Mouse (Mus musculus): ENCODE measurements around the gene Agtrap.

The Agtrap gene

DNA sequence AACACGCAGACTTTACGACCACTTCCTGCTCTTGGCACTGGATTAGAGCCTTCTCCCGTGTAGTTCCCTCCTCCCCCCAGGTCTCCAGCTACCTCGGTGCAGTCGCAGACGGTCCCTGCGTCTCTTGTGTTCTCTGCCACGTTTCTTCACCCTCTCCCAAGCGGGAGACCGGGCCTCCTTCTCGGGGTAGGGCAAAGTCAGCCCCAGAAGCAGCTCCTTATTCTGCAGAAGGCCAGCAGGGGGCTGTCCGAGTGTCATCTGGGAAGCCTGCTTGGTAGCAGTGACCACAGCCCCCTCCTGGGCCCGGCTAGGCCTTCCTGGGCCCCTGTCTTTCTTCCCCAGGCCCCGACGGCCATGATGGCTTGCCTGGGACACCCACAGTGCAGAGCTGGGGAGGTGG is 27.6 kb upstream of the Agtrap start:
- POLR2A ChIA-PET, result interaction anchor here in 3 of 4 experiments (0.6 to 2.7 kb wide), 22 partner anchors 15 to 172 kb away, joined by 3 to 15 read pairs (median 4); partner anchors contain the start of genes Fbxo2 (in 2 of the 3), Fbxo44 (in 2 of the 3), Disp3 (in 1 of the 3) and Nppb (in 1 of the 3)
- CTCF ChIA-PET, result interaction anchor here (0.5 to 6.6 kb wide), 103 partner anchors 7 to 489 kb away, joined by 3 to 192 read pairs (median 5); partner anchors contain the start of genes Disp3 (in 4 of the 4), Fbxo2 (in 4 of the 4), Fbxo6 (in 4 of the 4) and Fbxo44 (in 3 of the 4)

DNA sequence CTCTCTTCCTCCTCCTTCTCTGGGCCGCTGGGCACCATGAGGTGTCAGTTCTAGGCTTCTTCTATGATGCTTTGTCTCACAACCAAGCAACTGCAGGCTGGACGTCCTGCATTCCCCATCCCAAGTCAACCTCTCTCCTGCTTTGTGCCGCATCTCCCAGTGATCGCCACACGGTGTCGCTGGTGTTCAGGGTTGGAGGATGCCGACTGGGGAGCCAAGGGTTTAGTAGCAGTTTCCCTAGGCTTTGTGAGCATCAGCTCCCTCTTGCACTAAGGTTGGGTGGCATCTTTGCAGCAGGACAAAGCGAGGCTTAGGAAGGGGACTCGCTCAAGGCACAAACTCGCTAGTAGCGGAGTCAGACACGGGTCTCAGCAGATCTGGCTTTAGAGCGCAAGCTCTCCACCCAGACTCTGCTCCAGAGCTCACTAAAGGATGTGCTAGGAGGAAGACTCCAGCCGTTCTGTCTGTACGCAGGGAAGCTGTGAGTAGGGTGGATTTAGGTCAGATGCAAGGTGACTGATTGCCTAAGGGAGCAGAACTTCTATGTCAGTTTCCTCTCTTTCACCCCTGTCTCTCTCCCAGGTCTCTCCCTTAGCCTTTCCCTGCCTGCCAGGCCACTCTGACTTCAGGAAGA is 27.0 kb upstream of the Agtrap start:
- ChIA-PET POLR2A (interaction anchor here in 3 of 4 experiments (0.6 to 2.7 kb wide), 23 partner anchors 15 to 173 kb away, joined by 3 to 15 read pairs (median 4); partner anchors contain the start of genes Fbxo2 (in 2 of the 3), Fbxo44 (in 2 of the 3), Disp3 (in 1 of the 3) and Nppb (in 1 of the 3)), CTCF (interaction anchor here (0.5 to 6.6 kb wide), 96 partner anchors 7 to 489 kb away, joined by 3 to 192 read pairs (median 5); partner anchors contain the start of genes Disp3 (in 4 of the 4), Fbxo2 (in 4 of the 4), Fbxo6 (in 4 of the 4) and Fbxo44 (in 3 of the 4))

DNA sequence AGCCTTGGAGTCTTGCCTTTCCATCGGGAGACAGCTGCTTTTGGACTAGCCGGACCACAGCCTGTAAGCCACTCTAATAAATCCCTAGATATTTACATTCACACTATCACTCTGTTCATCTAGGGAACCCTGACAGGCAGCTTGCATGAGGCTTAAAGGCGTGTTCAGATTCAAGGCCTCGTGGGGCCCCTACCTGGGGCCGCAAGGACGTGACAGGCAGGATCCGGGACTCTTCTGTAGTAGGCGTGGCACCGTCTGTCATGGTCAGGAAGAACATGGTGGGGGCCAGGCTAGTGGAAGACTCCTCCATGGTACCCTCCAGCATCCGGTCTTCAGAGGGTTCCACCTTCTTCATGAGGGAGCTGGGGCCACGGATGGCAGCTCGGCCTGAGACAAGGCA is 24.7 kb upstream of the Agtrap start:
- ChIA-PET POLR2A (interaction anchor here in 1 of 4 experiments (0.7 kb wide), 1 partner anchor 10 kb away, joined by 3 read pairs; no protein-coding TSS in a partner anchor), CTCF (interaction anchor here in 3 of 4 experiments (0.7 to 1.4 kb wide), 5 partner anchors 14 to 356 kb away, joined by 3 to 4 read pairs (median 3); no protein-coding TSS in a partner anchor)

DNA sequence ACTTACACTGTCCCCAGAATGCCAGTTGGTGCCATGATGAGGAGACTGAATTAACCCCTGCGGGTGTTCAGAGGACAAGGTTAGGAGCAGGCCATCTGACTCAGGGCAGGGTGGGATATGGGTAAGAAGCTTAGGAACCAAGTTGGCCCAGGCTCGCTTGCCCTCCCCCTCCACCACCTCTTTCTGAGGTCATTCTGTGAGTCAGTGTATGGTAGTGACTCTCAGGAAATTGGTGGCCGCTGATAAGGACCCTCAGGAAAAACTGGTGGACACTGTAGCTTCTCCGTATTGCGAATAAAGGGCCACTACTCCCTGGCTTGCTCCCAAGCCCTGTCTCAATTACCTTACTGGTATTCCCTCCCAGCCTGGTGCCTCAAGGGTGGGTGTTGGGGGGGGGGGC is 21.4 kb upstream of the Agtrap start:
- ChIA-PET CTCF (interaction anchor here in 2 of 4 experiments (0.6 to 3.2 kb wide), 2 partner anchors 8 to 9 kb away, joined by 4 to 19 read pairs; no protein-coding TSS in a partner anchor), POLR2A (interaction anchor here in 3 of 4 experiments (0.6 to 3.1 kb wide), 8 partner anchors 9 to 179 kb away, joined by 3 to 17 read pairs (median 4); partner anchors contain the start of gene Disp3 (in 1 of the 3))

DNA sequence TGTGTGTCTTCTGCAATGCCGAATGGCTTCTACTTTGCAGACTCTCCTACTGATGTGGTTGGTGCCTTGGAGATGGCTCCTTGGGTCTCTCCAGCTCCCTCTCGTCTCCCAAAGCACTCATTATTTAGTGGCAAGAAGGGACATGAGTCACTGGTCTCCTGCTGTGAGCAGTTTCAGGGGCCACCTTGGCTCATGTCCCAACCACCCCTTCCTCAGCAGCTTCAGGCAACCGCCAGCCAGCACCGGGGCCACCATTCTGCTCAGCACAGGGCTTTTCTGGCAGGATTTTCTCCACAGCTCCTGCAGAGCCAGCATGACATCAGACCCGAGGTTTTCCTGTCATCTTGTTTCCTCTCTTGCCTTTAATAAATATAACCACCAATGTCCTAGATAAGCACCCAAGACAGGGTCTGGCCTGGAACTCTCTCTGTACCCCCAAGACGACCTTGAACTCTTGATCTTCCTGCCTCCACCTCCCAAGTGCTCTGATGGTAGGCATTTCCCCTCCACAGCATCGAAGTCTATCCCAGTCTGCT is 20.8 kb upstream of the Agtrap start:
- ChIA-PET POLR2A (interaction anchor here in 3 of 4 experiments (0.6 to 3.1 kb wide), 19 partner anchors 9 to 179 kb away, joined by 3 to 17 read pairs (median 4); partner anchors contain the start of genes Disp3 (in 1 of the 3) and Fbxo6 (in 1 of the 3)), CTCF (interaction anchor here in 2 of 4 experiments (1.0 to 3.2 kb wide), 7 partner anchors 8 to 55 kb away, joined by 3 to 19 read pairs (median 3); partner anchors contain the start of genes Agtrap (in 1 of the 2) and Fbxo6 (in 1 of the 2))

DNA sequence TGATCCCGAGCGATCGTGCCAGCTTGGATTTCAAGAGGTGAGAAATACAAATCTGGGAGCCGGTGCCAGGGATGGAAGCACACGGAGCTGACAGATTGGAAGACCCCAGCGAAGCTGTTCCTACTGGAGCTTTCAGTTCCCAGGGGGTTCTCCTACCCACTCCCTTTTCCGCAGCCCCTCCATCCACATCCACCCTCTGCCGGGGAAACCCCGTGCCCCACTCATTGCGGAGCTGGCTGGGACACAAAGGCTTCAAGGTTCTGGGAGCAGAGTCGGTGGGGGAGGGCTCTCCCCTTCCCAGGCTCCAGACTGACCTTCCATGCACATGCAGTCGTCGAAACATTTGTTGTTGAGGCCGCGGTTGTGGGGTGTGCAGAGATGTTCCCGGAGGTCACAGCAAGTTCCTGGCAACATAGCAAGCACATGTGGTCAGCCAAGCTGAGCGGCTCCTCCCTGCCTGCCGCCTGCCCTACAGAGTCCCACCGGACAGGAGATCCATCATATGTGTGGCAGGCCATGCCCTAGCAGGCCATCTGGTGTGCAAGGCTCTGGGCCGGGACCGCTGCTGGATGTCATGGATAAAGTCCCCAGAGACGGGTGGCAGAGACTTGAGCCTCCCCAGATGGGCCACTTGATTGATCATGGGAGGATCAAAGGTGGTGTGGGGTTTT is 19.9 kb upstream of the Agtrap start:
- POLR2A ChIA-PET, result interaction anchor here (0.6 to 3.1 kb wide), 23 partner anchors 8 to 91 kb away, joined by 3 to 17 read pairs (median 3); partner anchors contain the start of genes Draxin (in 1 of the 4), Fbxo6 (in 1 of the 4) and Mad2l2 (in 1 of the 4)
- CTCF ChIA-PET, result interaction anchor here in 3 of 4 experiments (0.6 to 3.2 kb wide), 13 partner anchors 8 to 142 kb away, joined by 3 to 19 read pairs (median 3); partner anchors contain the start of genes Agtrap (in 1 of the 3) and Fbxo6 (in 1 of the 3)

DNA sequence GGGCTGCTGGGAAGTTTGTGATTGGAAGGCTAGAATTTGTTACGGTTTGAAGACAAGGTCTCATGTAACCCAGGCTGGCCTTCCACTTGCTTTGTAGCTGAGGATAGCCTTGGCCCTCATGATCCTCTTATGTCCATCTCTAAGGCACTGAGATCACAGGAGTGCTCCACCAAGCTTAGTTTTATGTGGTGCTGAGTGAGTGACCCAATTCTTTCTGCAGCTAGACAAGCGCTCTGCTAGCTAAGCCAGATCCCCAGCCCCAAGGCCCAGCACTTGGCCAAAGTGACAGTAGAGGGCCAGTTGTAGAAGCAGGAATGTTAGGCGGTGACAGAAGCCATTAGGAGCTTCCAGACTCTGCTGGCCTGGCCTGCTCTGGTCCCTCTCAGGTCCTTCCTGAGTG is 16.3 kb upstream of the Agtrap start:
- POLR2A ChIA-PET, result interaction anchor here in 2 of 4 experiments (0.7 to 1.8 kb wide), 9 partner anchors 9 to 116 kb away, joined by 3 to 5 read pairs (median 3); partner anchors contain the start of gene Fbxo6 (in 1 of the 2)
- CTCF ChIA-PET, result interaction anchor here (0.6 to 2.3 kb wide), 10 partner anchors 9 to 146 kb away, joined by 3 to 12 read pairs (median 4); no protein-coding TSS in a partner anchor

DNA sequence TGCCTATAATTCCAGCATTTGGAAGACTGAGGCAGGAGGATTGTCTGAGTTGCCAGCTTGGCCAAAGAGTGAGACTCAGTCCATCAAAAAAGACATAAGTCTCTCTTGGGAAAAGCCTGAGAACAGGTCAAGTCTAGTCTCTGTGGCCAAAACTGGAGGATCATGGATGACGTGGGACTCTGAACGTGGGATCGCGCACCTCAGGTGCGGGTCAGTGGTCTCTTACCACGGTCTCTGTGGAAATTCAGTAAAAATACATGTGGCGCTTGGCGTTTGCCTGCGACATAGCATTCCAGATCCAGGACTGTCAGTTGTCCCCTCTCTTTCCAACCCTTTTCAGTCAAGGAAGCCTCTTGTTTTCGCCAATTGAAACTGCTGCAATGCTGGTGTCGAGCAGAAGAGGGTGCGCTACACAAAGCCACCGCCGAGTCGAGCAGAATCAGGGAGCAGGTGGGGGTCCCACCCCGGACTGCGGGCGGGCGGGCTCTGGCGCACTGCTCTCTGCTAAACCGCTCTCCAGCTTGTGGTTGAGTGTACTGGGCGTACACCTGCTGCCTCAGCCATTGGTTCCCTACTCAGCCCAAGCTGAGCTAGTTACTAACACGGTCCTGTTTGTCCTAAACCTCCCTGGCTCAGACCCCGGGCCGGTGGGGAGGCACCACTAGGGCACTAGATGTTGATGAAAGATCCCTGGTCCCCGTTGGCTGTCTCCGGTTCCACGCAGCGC is 14.1 kb upstream of the Agtrap start:
- POLR2A ChIA-PET, result interaction anchor here in 2 of 4 experiments (0.6 to 4.2 kb wide), 8 partner anchors 13 to 50 kb away, joined by 3 to 26 read pairs (median 4); partner anchors contain the start of genes Agtrap (in 1 of the 2) and Fbxo6 (in 1 of the 2)
- CTCF ChIA-PET, result interaction anchor here in 3 of 4 experiments (0.6 to 2.0 kb wide), 12 partner anchors 8 to 186 kb away, joined by 3 to 17 read pairs (median 4); partner anchors contain the start of genes Agtrap (in 1 of the 3) and Disp3 (in 1 of the 3)

DNA sequence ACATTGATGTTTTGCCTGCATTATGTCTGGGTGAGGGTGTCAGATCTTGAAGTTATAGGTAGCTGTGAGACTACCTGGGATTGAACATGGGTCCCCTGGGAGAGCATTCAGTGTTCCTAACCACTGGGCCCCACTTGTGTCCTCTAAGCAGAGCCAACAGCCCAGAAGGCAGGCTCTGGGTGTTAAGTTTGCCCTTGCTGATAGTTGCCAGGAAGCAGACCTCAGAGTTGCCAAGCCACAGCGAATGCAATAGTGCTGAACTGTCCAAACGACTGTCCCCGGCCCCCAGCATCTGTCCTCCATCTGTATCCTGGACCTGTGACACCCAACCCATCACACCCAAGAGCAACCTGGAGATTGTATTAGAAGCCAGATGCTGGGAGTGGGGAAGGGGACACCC is 10.8 kb upstream of the Agtrap start:
- ChIA-PET CTCF (interaction anchor here in 2 of 4 experiments (1.5 to 1.9 kb wide), 2 partner anchors 18 to 71 kb away, joined by 6 read pairs; no protein-coding TSS in a partner anchor), POLR2A (interaction anchor here in 2 of 4 experiments (0.6 to 1.8 kb wide), 4 partner anchors 9 to 162 kb away, joined by 3 to 6 read pairs (median 4); partner anchors contain the start of gene Plod1 (in 1 of the 2))

DNA sequence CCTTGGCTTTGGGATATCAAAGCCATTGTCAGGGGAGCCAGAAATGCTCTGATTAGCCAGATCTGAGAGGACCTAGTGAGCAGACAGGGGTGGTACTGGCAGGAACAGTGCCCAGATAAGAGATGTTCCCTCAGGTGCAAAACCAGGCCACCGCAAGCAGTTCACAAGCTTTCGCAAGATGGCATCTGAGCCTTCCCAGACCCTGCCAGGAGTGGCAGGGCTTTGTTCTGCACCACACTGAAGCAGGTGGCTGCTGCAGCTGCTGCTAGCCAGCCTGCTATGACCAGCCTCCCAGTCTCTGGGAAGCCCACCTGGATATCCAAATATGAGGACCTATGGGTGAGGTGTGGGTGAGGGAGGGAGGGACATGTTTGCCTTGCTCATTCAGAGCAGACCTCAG is 10.1 kb upstream of the Agtrap start:
- ChIA-PET POLR2A (interaction anchor here in 2 of 4 experiments (1.0 to 2.3 kb wide), 4 partner anchors 10 to 161 kb away, joined by 3 to 9 read pairs (median 6); partner anchors contain the start of genes Agtrap (in 1 of the 2) and Plod1 (in 1 of the 2)), CTCF (interaction anchor here in 1 of 4 experiments (0.6 kb wide), 1 partner anchor 15 kb away, joined by 3 read pairs; no protein-coding TSS in a partner anchor)

DNA sequence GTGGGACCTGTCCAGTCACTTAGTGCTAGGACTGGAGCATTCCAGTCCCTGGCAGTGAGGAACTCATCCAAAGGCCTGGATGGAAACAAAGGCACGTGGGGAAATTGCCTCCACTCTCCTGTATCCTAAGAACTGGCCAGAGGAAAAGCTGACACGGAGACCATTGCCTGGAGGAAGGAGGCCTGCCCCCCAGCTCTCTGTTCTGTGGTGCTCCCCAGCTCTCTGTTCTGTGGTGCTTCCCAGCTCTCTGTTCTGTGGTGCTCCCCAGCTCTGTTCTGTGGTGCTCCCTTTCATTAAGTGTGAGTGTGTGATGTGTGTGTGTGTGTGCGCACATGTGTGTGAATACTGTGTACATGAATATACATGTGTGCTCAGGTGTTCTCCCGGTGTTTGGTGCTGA is 7.2 kb upstream of the Agtrap start:
- ChIA-PET POLR2A (interaction anchor here in 3 of 4 experiments (1.0 to 2.7 kb wide), 13 partner anchors 8 to 69 kb away, joined by 3 to 35 read pairs (median 4); partner anchors contain the start of genes Clcn6 (in 1 of the 3), Fbxo2 (in 1 of the 3), Fbxo44 (in 1 of the 3) and Mthfr (in 1 of the 3)), CTCF (interaction anchor here (0.6 to 4.4 kb wide), 21 partner anchors 9 to 227 kb away, joined by 3 to 23 read pairs (median 4); partner anchors contain the start of genes Clcn6 (in 1 of the 4), Fbxo6 (in 1 of the 4) and Mthfr (in 1 of the 4))

DNA sequence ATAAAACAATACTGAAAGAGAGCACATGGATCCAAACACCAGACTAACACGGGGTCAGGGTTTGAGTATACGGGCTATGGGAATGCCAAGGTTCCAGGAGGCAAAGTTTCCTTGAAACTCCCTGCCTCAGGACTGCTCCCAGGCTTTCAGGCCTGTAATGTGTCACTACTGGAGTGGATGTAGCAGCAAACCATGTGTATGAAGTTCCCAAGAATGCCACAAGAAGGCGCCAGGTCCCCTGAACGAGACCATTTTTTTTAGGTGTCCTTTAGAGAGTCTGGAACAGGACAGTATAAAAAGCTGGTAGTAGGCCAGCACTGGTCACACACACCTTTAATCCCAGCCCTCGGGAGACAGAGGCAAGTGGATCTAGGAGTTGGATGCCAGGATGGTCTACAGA is 6.3 kb upstream of the Agtrap start:
- CTCF ChIA-PET, result interaction anchor here (0.5 to 4.4 kb wide), 20 partner anchors 8 to 140 kb away, joined by 3 to 23 read pairs (median 4); partner anchors contain the start of genes Clcn6 (in 1 of the 4), Fbxo6 (in 1 of the 4), Mthfr (in 1 of the 4) and Nppb (in 1 of the 4)
- POLR2A ChIA-PET, result interaction anchor here (0.6 to 3.6 kb wide), 16 partner anchors 9 to 859 kb away, joined by 3 to 53 read pairs (median 4); partner anchors contain the start of genes Clcn6 (in 1 of the 4), Fbxo2 (in 1 of the 4), Fbxo44 (in 1 of the 4) and Fbxo6 (in 1 of the 4)

DNA sequence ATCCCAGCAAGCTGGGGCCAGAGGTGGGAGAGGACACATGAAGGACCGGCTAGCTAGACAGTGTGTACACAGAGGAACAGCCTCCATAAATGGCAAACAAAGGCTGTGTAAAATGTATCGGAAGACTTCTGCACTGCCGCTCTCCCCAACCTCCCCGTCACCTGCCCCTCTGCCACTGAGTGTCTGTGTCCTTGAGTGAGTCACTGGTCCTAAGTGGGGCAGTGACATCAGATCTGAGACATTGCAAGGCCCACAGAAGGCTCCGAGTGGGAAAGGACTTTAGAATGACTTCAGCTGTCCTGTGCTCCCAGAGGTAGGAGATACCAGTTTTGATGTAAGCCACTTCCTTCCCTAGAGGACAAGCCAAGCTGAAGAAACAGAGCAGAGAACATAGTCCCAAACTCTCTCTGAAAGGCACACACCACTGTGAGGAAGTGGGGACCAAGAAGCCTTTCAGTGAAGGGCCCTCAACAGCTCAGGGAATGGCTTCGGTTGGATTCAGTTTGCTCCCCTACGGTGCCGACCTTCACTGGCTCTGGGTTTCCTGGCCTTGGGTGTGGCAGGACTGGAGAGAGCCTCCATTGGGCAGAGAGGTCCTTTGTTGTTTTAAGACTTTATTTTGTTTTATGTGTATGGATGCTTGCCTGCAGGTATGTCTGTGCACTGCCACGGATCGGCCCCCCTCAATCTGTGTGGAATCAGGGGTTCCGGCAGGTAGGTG is 4.9 kb upstream of the Agtrap start:
- CTCF ChIA-PET, result interaction anchor here in 3 of 4 experiments (0.6 to 4.4 kb wide), 9 partner anchors 10 to 132 kb away, joined by 3 to 23 read pairs (median 3); no protein-coding TSS in a partner anchor

DNA sequence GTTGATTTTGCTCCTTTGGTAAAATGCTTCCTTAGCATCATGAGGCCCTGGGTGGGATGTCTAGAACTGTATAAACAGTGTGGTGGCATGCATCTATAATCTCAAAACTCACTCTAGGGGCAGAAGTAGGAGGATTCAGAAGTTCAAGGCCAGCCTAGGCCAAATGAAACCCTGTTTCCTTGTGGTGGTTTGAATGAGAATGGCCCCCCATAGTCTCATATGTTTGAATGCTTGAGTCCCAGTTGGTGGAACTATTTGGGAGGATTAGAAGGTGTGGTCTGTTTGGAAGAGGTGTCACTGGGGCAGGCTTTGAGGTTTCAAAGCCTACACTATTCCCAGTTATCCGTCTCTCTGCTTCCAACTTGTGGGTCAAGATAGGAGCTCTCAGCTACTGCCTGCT is 3.4 kb upstream of the Agtrap start:
- POLR2A ChIA-PET, result interaction anchor here in 3 of 4 experiments (0.7 to 3.6 kb wide), 9 partner anchors 7 to 61 kb away, joined by 3 to 53 read pairs (median 7); partner anchors contain the start of genes Clcn6 (in 1 of the 3), Fbxo6 (in 1 of the 3) and Mthfr (in 1 of the 3)

More for the DNA sequence above, 4.9 kb upstream of the Agtrap start:
- POLR2A ChIA-PET, result interaction anchor here (0.5 to 3.6 kb wide), 13 partner anchors 8 to 519 kb away, joined by 3 to 53 read pairs (median 4); partner anchors contain the start of genes Clcn6 (in 1 of the 4) and Mthfr (in 1 of the 4)

DNA sequence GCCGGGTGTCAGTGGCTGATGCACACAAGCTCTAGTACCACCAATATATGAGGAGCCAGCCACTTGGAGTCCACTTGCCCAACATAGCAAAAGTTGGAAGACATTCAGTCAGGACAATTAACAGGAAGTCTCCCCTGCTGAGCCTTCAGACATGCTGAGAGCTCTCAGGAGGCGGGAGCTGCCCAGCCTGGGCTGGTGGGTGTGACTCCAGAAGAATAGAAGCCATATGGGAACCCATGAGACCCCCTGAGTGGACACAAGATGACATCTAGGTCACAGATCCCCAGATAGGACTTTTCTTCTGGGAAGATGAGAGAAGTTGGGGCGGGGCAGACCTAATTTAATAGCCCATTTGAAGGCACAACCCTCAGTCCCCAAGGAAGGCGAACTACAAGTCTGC is 1.3 kb upstream of the Agtrap start:
- ChIA-PET CTCF (interaction anchor here in 3 of 4 experiments (0.5 to 2.2 kb wide), 5 partner anchors 19 to 148 kb away, joined by 3 to 6 read pairs (median 4); no protein-coding TSS in a partner anchor), POLR2A (interaction anchor here in 2 of 4 experiments (0.9 to 8.9 kb wide), 12 partner anchors 9 to 512 kb away, joined by 3 to 143 read pairs (median 6); partner anchors contain the start of genes Clcn6 (in 2 of the 2), Mthfr (in 2 of the 2), Fbxo2 (in 1 of the 2) and Fbxo44 (in 1 of the 2))

More for the DNA sequence above, 3.4 kb upstream of the Agtrap start:
- CTCF ChIA-PET, result interaction anchor here in 1 of 4 experiments (2.0 kb wide), 1 partner anchor 9 kb away, joined by 8 read pairs; no protein-coding TSS in a partner anchor
